Mouse (Mus musculus): ENCODE data around the gene Anapc11. TPM values are rescaled to one million over a fixed set of nuclear protein-coding genes. Genes with fewer than 3 reads are reported as not detected.
A peak's percentile ranks its signal among the peaks of the same experiment; 100 is the strongest.

Anapc11 gene
- polyA plus RNA-seq, 1 experiment from 2014 or later = 219 TPM

DNA sequence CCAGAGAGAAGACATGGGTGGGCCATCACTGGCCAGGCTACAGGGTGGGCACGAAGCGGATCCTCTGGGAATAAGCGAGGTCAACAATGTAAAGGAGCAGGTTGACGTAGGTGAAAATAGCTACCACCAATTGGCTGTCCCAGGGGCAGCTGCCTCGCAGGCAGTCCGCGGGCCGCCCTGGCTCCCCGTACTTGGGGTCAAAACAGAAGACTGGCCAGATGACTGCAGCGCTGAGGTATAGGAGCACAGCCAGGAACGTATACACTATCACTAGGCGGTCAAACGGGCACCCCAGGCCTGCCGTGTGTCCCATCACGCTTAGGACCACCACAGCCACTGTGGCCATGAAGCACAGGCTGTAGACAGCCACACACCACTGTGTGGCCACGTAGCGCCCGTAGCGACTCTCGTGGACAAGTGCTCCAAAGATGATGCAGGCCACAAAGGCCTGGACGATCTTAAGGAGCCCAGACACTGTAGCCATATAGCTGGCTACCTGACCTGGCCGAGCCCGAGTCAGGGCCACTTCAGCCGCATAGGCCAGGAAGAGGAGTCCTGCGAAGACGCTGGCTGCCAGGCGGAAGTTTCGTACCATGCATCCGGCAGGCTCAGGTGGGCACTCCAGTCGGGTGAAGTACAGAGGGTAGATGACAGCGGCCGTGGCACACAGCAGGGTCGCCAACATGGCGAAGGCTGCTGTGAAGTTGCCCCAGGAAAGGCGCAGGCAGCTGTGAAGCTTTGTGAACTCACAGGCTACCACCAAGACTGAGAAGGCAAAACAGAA, 49.0 kb downstream of the Anapc11 start:
- H3K4me2 ChIP-seq = no peak overlapping the region
- no peaks in the 10 kb centered on the region for H3K36me3 ChIP-seq
- 0 out of 2 replicates have a peak overlapping the region, but pooled peaks have one; percentile 27 for H3K9ac ChIP-seq
- peaks cover 24% of the 10 kb centered on the region for H3K4me1 ChIP-seq
- 77% methylated on average over 35 of the region's 35 CpGs for WGBS
- no peak for ATAC-seq (ENCODE audit: insufficient number of reproducible peaks, insufficient read depth, low FRiP score, low TSS enrichment, low read depth)
- peaks cover 20% of the 10 kb centered on the region for H3K27me3 ChIP-seq
- no peaks in the 10 kb centered on the region for H3K9me3 ChIP-seq
- H3K4me3 ChIP-seq = no peak overlapping the region
- no peak overlapping the region for H3K27ac ChIP-seq

DNA sequence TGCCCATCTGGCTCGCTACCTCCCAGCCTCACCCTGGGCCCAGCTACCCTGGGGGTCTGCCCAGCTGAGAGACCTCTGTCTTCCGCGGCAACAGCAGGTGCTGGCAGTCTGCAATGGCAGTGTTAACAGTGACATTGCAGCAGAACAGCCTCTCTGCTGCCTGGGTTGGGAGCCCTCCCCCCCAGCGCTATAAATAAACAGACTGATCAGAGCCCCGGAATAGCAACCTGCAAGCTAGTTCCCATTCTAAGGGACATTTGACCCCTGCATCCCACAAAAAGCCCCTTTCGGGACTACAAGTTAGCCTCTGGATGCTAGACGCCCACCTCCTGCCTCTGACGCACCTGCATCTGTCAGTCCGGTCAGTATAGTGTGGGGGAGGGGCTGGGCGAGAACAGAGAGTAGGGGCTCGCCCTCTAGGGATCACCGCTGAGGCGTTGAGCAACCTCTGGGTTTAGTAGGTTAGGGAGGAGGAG, 49.8 kb downstream of the Anapc11 start, which contains the start of gene Myadml2:
TSS of gene Myadml2 (minus strand) at position 158 of the 476 bp plus-strand sequence.
- 0 out of 2 replicates have a peak within 1 kb of the TSS, but pooled peaks have one; percentile 27 for H3K9ac ChIP-seq
- no peak within 1 kb of the TSS for H3K4me3 ChIP-seq
- 8% methylated on average over 13 of the region's 13 CpGs for WGBS
- ATAC-seq (ENCODE audit: insufficient number of reproducible peaks, insufficient read depth, low FRiP score, low TSS enrichment, low read depth) = no peak
- H3K27ac ChIP-seq = no peak within 1 kb of the TSS
- no peaks in the 10 kb centered on the region for H3K9me3 ChIP-seq
- no peaks in the 10 kb centered on the region for H3K36me3 ChIP-seq
- H3K27me3 ChIP-seq = peaks cover 20% of the 10 kb centered on the region
- H3K4me2 ChIP-seq = peak within 1 kb of the TSS; percentile 30
- peaks cover 16% of the 10 kb centered on the region for H3K4me1 ChIP-seq

DNA sequence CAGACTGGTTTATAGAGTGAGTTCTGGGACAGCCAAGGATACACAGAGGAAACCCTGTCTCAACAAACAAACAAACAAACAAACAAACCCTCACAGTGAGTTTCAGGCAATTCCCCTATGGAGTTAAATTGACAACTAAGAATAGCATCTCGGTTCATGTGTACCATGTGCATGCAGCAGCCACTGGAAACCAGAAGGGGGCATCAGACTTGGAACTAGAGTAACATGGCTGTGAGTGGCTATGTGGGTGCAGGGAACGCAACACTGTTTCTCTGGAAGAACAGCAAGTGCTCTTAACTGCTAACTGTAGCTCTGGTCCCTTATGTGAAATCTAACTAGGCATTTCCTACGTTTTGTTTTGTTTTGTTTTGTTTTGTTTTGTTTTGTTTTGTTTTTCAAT, 53.7 kb downstream of the Anapc11 start:
- Histone ChIP-seq H3K9me3 (no peaks in the 10 kb centered on the region), H3K4me3 (no peak overlapping the region), H3K4me2 (no peak overlapping the region), H3K27me3 (peaks cover 42% of the 10 kb centered on the region), H3K27ac (no peak overlapping the region), H3K36me3 (no peaks in the 10 kb centered on the region), H3K4me1 (peaks cover 7% of the 10 kb centered on the region), H3K9ac (no peak overlapping the region)
- WGBS = 63% methylated on average over 3 of the region's 3 CpGs
- no peak for ATAC-seq (ENCODE audit: insufficient number of reproducible peaks, insufficient read depth, low FRiP score, low TSS enrichment, low read depth)

DNA sequence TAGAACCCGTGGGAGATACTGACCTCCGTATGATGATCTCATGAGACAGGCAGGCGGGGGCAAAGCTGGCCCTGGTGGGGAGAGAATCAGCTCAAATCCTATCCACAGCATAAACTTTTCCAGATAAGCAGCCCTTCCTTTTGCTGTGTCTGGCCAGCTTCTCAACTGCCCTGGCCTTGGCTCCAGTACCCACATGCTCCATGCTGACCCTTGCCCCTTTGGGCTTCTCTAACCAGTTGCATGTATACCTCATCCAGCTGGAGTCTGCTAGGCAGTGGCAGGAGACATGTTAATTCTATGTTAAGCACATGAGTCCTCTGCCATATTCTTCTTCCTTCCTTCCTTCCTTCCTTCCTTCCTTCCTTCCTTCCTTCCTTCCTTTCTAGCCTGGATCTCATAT, 56.5 kb downstream of the Anapc11 start:
- Histone ChIP-seq H3K9ac (no peak overlapping the region), H3K4me3 (no peak overlapping the region), H3K27ac (no peak overlapping the region), H3K4me2 (no peak overlapping the region), H3K27me3 (peaks cover 53% of the 10 kb centered on the region), H3K9me3 (no peaks in the 10 kb centered on the region), H3K4me1 (peaks cover 10% of the 10 kb centered on the region), H3K36me3 (no peaks in the 10 kb centered on the region)
- ATAC-seq (ENCODE audit: insufficient number of reproducible peaks, insufficient read depth, low FRiP score, low TSS enrichment, low read depth) = no peak
- 44% methylated on average over 3 of the region's 3 CpGs for WGBS

DNA sequence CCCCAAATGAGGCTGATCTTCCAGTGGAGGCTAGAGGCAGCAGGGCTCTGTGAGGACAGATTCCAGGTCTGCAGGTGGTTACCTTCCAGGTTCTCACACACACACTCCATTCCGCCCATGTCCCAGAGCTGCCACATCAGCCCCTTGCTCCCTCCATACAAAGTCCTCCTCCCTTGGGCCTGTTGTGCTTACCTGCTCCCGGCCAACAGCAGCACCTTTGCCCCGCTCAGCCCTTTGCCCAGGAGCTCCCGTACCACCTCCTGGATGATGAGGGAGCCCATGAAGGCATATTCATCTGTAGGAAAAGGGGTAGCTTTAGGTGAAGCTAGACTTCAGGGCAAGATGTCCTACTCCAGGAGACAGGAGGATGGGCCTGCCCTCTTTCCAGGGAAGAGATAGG, 59.1 kb downstream of the Anapc11 start:
- ATAC-seq (ENCODE audit: insufficient number of reproducible peaks, insufficient read depth, low FRiP score, low TSS enrichment, low read depth) = no peak
- Histone ChIP-seq H3K36me3 (no peaks in the 10 kb centered on the region), H3K4me2 (no peak overlapping the region), H3K4me3 (no peak overlapping the region), H3K4me1 (peaks cover 23% of the 10 kb centered on the region), H3K9me3 (no peaks in the 10 kb centered on the region), H3K27me3 (peaks cover 78% of the 10 kb centered on the region), H3K27ac (no peak overlapping the region), H3K9ac (no peak overlapping the region)
- WGBS = 85% methylated on average over 4 of the region's 4 CpGs

Small RNAs within 50 kb of the gene (microRNA-seq; reads per million reads assigned to microRNA genes)
- 0.92 reads per million for gene Mir6936

Other genes with a start within 250 kb of the Anapc11 start
- 2,524 and 2,741 TPM in 2 replicates for gene Actg1, start 249.9 kb upstream of the Anapc11 start, polyA plus RNA-seq (2015; fragmentation: Nextera tagmentation; extraction: Ambion mirVana)
- gene Fscn2, start 236.9 kb upstream of the Anapc11 start, polyA plus RNA-seq (2015; fragmentation: Nextera tagmentation; extraction: Ambion mirVana) = 0.25 and 1.1 TPM in 2 replicates
- 38.6 and 43.7 TPM in 2 replicates for gene Faap100, start 219.7 kb upstream of the Anapc11 start, polyA plus RNA-seq (2015; fragmentation: Nextera tagmentation; extraction: Ambion mirVana)
- 34.7 and 37.4 TPM in 2 replicates for gene Nploc4, start 160.7 kb upstream of the Anapc11 start, polyA plus RNA-seq (2015; fragmentation: Nextera tagmentation; extraction: Ambion mirVana)
- gene Tspan10, start 155.8 kb upstream of the Anapc11 start, polyA plus RNA-seq (2015; fragmentation: Nextera tagmentation; extraction: Ambion mirVana) = 0.30 and 0.35 TPM in 2 replicates
- 0.29 TPM in 1 of 2 replicates, not detected in the other for gene Pde6g, start 144.9 kb upstream of the Anapc11 start, polyA plus RNA-seq (2015; fragmentation: Nextera tagmentation; extraction: Ambion mirVana)
- gene Oxld1, start 140.4 kb upstream of the Anapc11 start, polyA plus RNA-seq (2015; fragmentation: Nextera tagmentation; extraction: Ambion mirVana) = 15.8 TPM in 2 replicates
- gene Ccdc137, start 140.3 kb upstream of the Anapc11 start, polyA plus RNA-seq (2015; fragmentation: Nextera tagmentation; extraction: Ambion mirVana) = 39.8 and 45.0 TPM in 2 replicates
- gene Arl16, start 130.8 kb upstream of the Anapc11 start, polyA plus RNA-seq (2015; fragmentation: Nextera tagmentation; extraction: Ambion mirVana) = 59.6 and 63.6 TPM in 2 replicates
- gene Mrpl12, start 113.8 kb upstream of the Anapc11 start, polyA plus RNA-seq (2015; fragmentation: Nextera tagmentation; extraction: Ambion mirVana) = 134 and 138 TPM in 2 replicates
- gene Slc25a10, start 106.6 kb upstream of the Anapc11 start, polyA plus RNA-seq (2015; fragmentation: Nextera tagmentation; extraction: Ambion mirVana) = 50.1 and 54.3 TPM in 2 replicates
- 1.3 and 1.7 TPM in 2 replicates for gene Gcgr, start 67.7 kb upstream of the Anapc11 start, polyA plus RNA-seq (2015; fragmentation: Nextera tagmentation; extraction: Ambion mirVana)
- gene Mcrip1, start 48.7 kb upstream of the Anapc11 start, polyA plus RNA-seq (2015; fragmentation: Nextera tagmentation; extraction: Ambion mirVana) = 219 and 247 TPM in 2 replicates
- not detected in 2 replicates for gene Ppp1r27, start 47.3 kb upstream of the Anapc11 start, polyA plus RNA-seq (2015; fragmentation: Nextera tagmentation; extraction: Ambion mirVana)
- 684 and 710 TPM in 2 replicates for gene P4hb, start 25.2 kb upstream of the Anapc11 start, polyA plus RNA-seq (2015; fragmentation: Nextera tagmentation; extraction: Ambion mirVana)
- gene Arhgdia, start 16.8 kb upstream of the Anapc11 start, polyA plus RNA-seq (2015; fragmentation: Nextera tagmentation; extraction: Ambion mirVana) = 535 and 580 TPM in 2 replicates
- gene Alyref, start 56 bp upstream of the Anapc11 start, polyA plus RNA-seq (2015; fragmentation: Nextera tagmentation; extraction: Ambion mirVana) = 492 and 529 TPM in 2 replicates
- 0.98 and 1.7 TPM in 2 replicates for gene Npb, start 10.1 kb downstream of the Anapc11 start, polyA plus RNA-seq (2015; fragmentation: Nextera tagmentation; extraction: Ambion mirVana)
- gene Pcyt2, start 19.5 kb downstream of the Anapc11 start, polyA plus RNA-seq (2015; fragmentation: Nextera tagmentation; extraction: Ambion mirVana) = 150 and 152 TPM in 2 replicates
- 26.6 and 30.0 TPM in 2 replicates for gene Sirt7, start 26.8 kb downstream of the Anapc11 start, polyA plus RNA-seq (2015; fragmentation: Nextera tagmentation; extraction: Ambion mirVana)
- gene Mafg, start 35.2 kb downstream of the Anapc11 start, polyA plus RNA-seq (2015; fragmentation: Nextera tagmentation; extraction: Ambion mirVana) = 22.0 and 30.0 TPM in 2 replicates
- 27.7 and 34.9 TPM in 2 replicates for gene Pycr1, start 45.3 kb downstream of the Anapc11 start, polyA plus RNA-seq (2015; fragmentation: Nextera tagmentation; extraction: Ambion mirVana)
- gene Myadml2, start 49.7 kb downstream of the Anapc11 start, polyA plus RNA-seq (2015; fragmentation: Nextera tagmentation; extraction: Ambion mirVana) = not detected in 2 replicates
- 4.3 and 7.2 TPM in 2 replicates for gene Notum, start 62.8 kb downstream of the Anapc11 start, polyA plus RNA-seq (2015; fragmentation: Nextera tagmentation; extraction: Ambion mirVana)
- gene Aspscr1, start 74.6 kb downstream of the Anapc11 start, polyA plus RNA-seq (2015; fragmentation: Nextera tagmentation; extraction: Ambion mirVana) = 109 and 123 TPM in 2 replicates
- 132 and 154 TPM in 2 replicates for gene Cenpx, start 115.3 kb downstream of the Anapc11 start, polyA plus RNA-seq (2015; fragmentation: Nextera tagmentation; extraction: Ambion mirVana)
- gene Lrrc45, start 115.5 kb downstream of the Anapc11 start, polyA plus RNA-seq (2015; fragmentation: Nextera tagmentation; extraction: Ambion mirVana) = 71.0 and 77.8 TPM in 2 replicates
- 66.0 and 72.6 TPM in 2 replicates for gene Rac3, start 123.0 kb downstream of the Anapc11 start, polyA plus RNA-seq (2015; fragmentation: Nextera tagmentation; extraction: Ambion mirVana)
- gene Dcxr, start 128.9 kb downstream of the Anapc11 start, polyA plus RNA-seq (2015; fragmentation: Nextera tagmentation; extraction: Ambion mirVana) = 17.9 and 18.3 TPM in 2 replicates
- 27.1 and 32.3 TPM in 2 replicates for gene Cbr2, start 133.7 kb downstream of the Anapc11 start, polyA plus RNA-seq (2015; fragmentation: Nextera tagmentation; extraction: Ambion mirVana)
- gene Hmga1b, start 164.4 kb downstream of the Anapc11 start, polyA plus RNA-seq (2015; fragmentation: Nextera tagmentation; extraction: Ambion mirVana) = 4.3 and 9.4 TPM in 2 replicates
- gene Rfng, start 185.8 kb downstream of the Anapc11 start, polyA plus RNA-seq (2015; fragmentation: Nextera tagmentation; extraction: Ambion mirVana) = 52.2 and 52.4 TPM in 2 replicates
- gene Gps1, start 185.9 kb downstream of the Anapc11 start, polyA plus RNA-seq (2015; fragmentation: Nextera tagmentation; extraction: Ambion mirVana) = 223 and 233 TPM in 2 replicates
- 53.7 and 61.0 TPM in 2 replicates for gene Dus1l, start 198.0 kb downstream of the Anapc11 start, polyA plus RNA-seq (2015; fragmentation: Nextera tagmentation; extraction: Ambion mirVana)
- gene Fasn, start 226.1 kb downstream of the Anapc11 start, polyA plus RNA-seq (2015; fragmentation: Nextera tagmentation; extraction: Ambion mirVana) = 49.3 and 52.2 TPM in 2 replicates